Mouse (Mus musculus) erythroblast, embryonic 14.5 days (primary cell): ENCODE data around the gene Itga10.

ENCODE experiments used
- GATA1 ChIP-seq: IDR thresholded peaks from 2 replicates; pipeline ENCODE4 v1.6.1; 2012; ENCODE audit warnings: low read length, inconsistent platforms, mixed read lengths
- TAL1 ChIP-seq: IDR thresholded peaks from 3 replicates; pipeline ENCODE4 v1.6.1; 2012; ENCODE audit warnings: low read length, inconsistent platforms, mixed read lengths

GRCm38 (mm10) chr3:96678456-96678855 is 33.1 kb downstream of the Itga10 start:
- TF ChIP-seq GATA1 (no peak), TAL1 (no peak)
